10 mouse cellular contexts compared by ENCODE assay signal in the genomic region with DNA sequence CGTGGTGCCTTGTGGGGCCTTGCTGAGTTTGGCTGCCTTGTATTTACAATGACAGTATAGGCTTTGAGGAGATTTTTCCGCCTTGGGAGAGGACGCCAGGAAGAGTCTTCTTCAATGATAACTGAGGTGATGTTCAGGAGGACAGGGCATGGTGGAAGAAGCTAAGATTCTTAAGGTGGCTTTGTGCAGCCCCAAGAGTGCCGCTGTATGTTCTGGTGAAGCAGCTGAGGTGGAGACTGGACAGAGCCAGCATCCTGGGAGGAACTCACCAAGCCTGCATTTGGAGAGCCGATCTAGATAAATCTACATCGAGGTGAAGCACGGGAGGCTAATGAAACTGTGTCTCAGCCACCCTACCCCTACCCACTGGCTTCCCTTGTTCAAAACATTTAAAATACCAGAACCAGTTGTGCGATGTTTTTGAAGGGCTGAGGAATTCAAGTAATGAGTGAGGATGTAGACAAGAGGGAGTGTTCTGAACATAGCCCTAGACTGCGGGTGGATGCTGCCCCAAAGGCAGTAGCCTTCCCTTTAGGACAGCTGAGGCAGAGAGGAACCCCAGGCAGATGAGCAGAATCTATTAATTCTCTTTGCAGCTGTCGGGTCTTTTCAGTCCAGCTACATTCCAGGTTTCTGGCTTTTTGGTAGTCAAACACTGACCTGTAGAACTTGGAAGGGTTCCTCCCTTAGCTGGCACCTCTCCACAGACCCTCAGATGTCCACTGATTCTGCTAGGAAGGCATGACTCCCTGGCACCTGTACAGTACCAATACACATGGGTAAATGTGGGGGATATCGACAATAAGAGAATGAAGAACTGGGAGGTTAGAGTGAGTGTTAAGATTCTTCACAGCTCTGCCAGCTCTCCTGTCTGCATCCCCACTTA. TPM values are rescaled to one million over a fixed set of nuclear protein-coding genes. Genes with fewer than 3 reads are reported as not detected.
DNase-seq lines count a peak whose midpoint lies in the region; ATAC-seq lines count a peak whose summit lies in the region.
"Had no signal": no experiment of that assay in that cellular context is flagged by ENCODE, and none has a peak within 500 bp of the region (broad histone marks: within the 10 kb centered on the region; RNA-seq: fewer than 3 reads in every experiment).

No protein-coding gene starts in this region.

- H3K27ac ChIP-seq in heart, embryonic 10.5 days: peak overlapping the region; percentile 97
- peak overlapping the region; percentile 95 for H3K27ac ChIP-seq in embryonic facial prominence, embryonic 15.5 days (replicated peaks)
- H3K27ac ChIP-seq in intestine, embryonic 16.5 days (ENCODE audit: low read length): peak overlapping the region; percentile 99
- peak overlapping the region; percentile 63 for H3K27ac ChIP-seq in neural tube, embryonic 13.5 days (replicated peaks)

- H3K9me3 ChIP-seq in heart, embryonic 10.5 days: no peaks in the 10 kb centered on the region
- H3K9me3 ChIP-seq in embryonic facial prominence, embryonic 15.5 days (replicated peaks): no peaks in the 10 kb centered on the region
- no peaks in the 10 kb centered on the region for H3K9me3 ChIP-seq in intestine, embryonic 16.5 days (ENCODE audit: control insufficient read depth, low read length)
- no peaks in the 10 kb centered on the region for H3K9me3 ChIP-seq in neural tube, embryonic 13.5 days

- peak overlapping the region; percentile 85 for H3K4me3 ChIP-seq in heart, embryonic 10.5 days
- peak overlapping the region; percentile 87 for H3K4me3 ChIP-seq in embryonic facial prominence, embryonic 15.5 days (replicated peaks)
- peak overlapping the region; percentile 89 for H3K4me3 ChIP-seq in intestine, embryonic 16.5 days (ENCODE audit: low read length)
- H3K4me3 ChIP-seq in neural tube, embryonic 13.5 days: peak overlapping the region; percentile 91

- no peak for DNase-seq in heart, embryonic 10.5 days (ENCODE audit: low spot score)
- no peak for DNase-seq in heart, postnatal 25 days (ENCODE audit: low spot score)
- peak; percentile 28 for DNase-seq in ES-CJ7 (ENCODE audit: low read depth, low spot score)
- DNase-seq in urinary bladder, postnatal 4 days (ENCODE audit: low spot score in 2 of 2): no peak
- no peak for DNase-seq in right cerebral cortex, postnatal 36 days (ENCODE audit: low spot score in 2 of 2)

- intact Hi-C loops in heart, postnatal 25 days (cut with DNase I): loop anchor here (5.0 kb wide), 1 partner anchor 120 kb away; no protein-coding TSS in a partner anchor

- H3K4me1 ChIP-seq in heart, embryonic 10.5 days: peaks cover 25% of the 10 kb centered on the region
- peaks cover 34% of the 10 kb centered on the region for H3K4me1 ChIP-seq in embryonic facial prominence, embryonic 15.5 days
- peaks cover 20% of the 10 kb centered on the region for H3K4me1 ChIP-seq in intestine, embryonic 16.5 days (ENCODE audit: control insufficient read depth, insufficient read depth, low read length)
- peaks cover 34% of the 10 kb centered on the region for H3K4me1 ChIP-seq in neural tube, embryonic 13.5 days (replicated peaks)

- H3K4me2 ChIP-seq in embryonic facial prominence, embryonic 15.5 days (replicated peaks): peak overlapping the region; percentile 63
- peak overlapping the region; percentile 70 for H3K4me2 ChIP-seq in intestine, embryonic 16.5 days (ENCODE audit: low read depth, low read length)
- H3K4me2 ChIP-seq in neural tube, embryonic 13.5 days: peak overlapping the region; percentile 76

- H3K36me3 ChIP-seq in heart, embryonic 10.5 days: peaks cover 5% of the 10 kb centered on the region
- H3K36me3 ChIP-seq in embryonic facial prominence, embryonic 15.5 days: no peaks in the 10 kb centered on the region
- peaks cover 2% of the 10 kb centered on the region; the same call in 1 of the 2 replicates for H3K36me3 ChIP-seq in intestine, embryonic 16.5 days (ENCODE audit: control insufficient read depth, insufficient read depth, low read length)
- H3K36me3 ChIP-seq in neural tube, embryonic 13.5 days: no peaks in the 10 kb centered on the region

- WGBS in heart, embryonic 10.5 days: 39% methylated on average over 11 of the region's 11 CpGs
- 28% methylated on average over 11 of the region's 11 CpGs for WGBS in embryonic facial prominence, embryonic 15.5 days
- 37% methylated on average over 11 of the region's 11 CpGs for WGBS in intestine, embryonic 16.5 days
- 51% methylated on average over 11 of the region's 11 CpGs for WGBS in neural tube, embryonic 13.5 days

- H3K9ac ChIP-seq in embryonic facial prominence, embryonic 15.5 days: 0 out of 2 replicates have a peak overlapping the region, but pooled peaks have one; percentile 39
- H3K9ac ChIP-seq in intestine, embryonic 16.5 days (ENCODE audit: low read depth, low read length): peak overlapping the region; percentile 65
- H3K9ac ChIP-seq in neural tube, embryonic 13.5 days: peak overlapping the region; percentile 62; the same call in 1 of the 2 replicates

- ATAC-seq in embryonic facial prominence, embryonic 15.5 days (ENCODE audit: insufficient number of reproducible peaks, low FRiP score, low TSS enrichment, low read depth): no peak
- ATAC-seq in intestine, embryonic 16.5 days: no peak
- ATAC-seq in neural tube, embryonic 13.5 days (ENCODE audit: low read depth): no peak

- no peaks in the 10 kb centered on the region for H3K27me3 ChIP-seq in heart, embryonic 10.5 days (ENCODE audit: insufficient read depth, poor library complexity, severe bottlenecking)
- H3K27me3 ChIP-seq in embryonic facial prominence, embryonic 15.5 days: no peaks in the 10 kb centered on the region
- H3K27me3 ChIP-seq in intestine, embryonic 16.5 days (replicated peaks; ENCODE audit: control insufficient read depth, insufficient read depth, low read length): no peaks in the 10 kb centered on the region
- H3K27me3 ChIP-seq in neural tube, embryonic 13.5 days: no peaks in the 10 kb centered on the region
- H3K27me3 ChIP-seq: Patski had no signal

RNA-seq across cellular contexts. Expression of gene Txn1, which starts 1.2 kb away (rescaled TPM):
- 320 and 354 TPM in 2 replicates for polyA plus RNA-seq in heart, embryonic 10.5 days (2016; fragmentation: Nextera tagmentation; extraction: Ambion mirVana)
- 100 to 1,000 TPM; 120 to 126 TPM for total RNA-seq in heart, postnatal 25 days (2021)
- polyA plus RNA-seq in embryonic facial prominence, embryonic 15.5 days (2015; fragmentation: Nextera tagmentation; extraction: Ambion mirVana): 385 and 393 TPM in 2 replicates
- 666 and 671 TPM in 2 replicates for polyA plus RNA-seq in intestine, embryonic 16.5 days (2015; fragmentation: Nextera tagmentation; extraction: Ambion mirVana)
- polyA plus RNA-seq in neural tube, embryonic 13.5 days (2015; fragmentation: Nextera tagmentation; extraction: Ambion mirVana): 295 and 303 TPM in 2 replicates

RNA-seq across cellular contexts. Expression of gene D630039A03Rik, which starts 41.3 kb away (rescaled TPM):
- 0.05 and 0.28 TPM in 2 replicates for polyA plus RNA-seq in heart, embryonic 10.5 days (2016; fragmentation: Nextera tagmentation; extraction: Ambion mirVana)
- total RNA-seq in heart, postnatal 25 days (2021): under 1 TPM; 0.26 to 0.28 TPM
- polyA plus RNA-seq in embryonic facial prominence, embryonic 15.5 days (2015; fragmentation: Nextera tagmentation; extraction: Ambion mirVana): 0.31 and 0.41 TPM in 2 replicates
- polyA plus RNA-seq in intestine, embryonic 16.5 days (2015; fragmentation: Nextera tagmentation; extraction: Ambion mirVana): 13.3 and 14.1 TPM in 2 replicates
- 0.23 and 0.35 TPM in 2 replicates for polyA plus RNA-seq in neural tube, embryonic 13.5 days (2015; fragmentation: Nextera tagmentation; extraction: Ambion mirVana)

RNA-seq across cellular contexts. Expression of gene Txndc8, which starts 51.5 kb away (rescaled TPM):
- polyA plus RNA-seq in heart, embryonic 10.5 days (2016; fragmentation: Nextera tagmentation; extraction: Ambion mirVana): not detected in 2 replicates
- total RNA-seq in heart, postnatal 25 days (2021): not detected
- polyA plus RNA-seq in embryonic facial prominence, embryonic 15.5 days (2015; fragmentation: Nextera tagmentation; extraction: Ambion mirVana): not detected in 2 replicates
- polyA plus RNA-seq in intestine, embryonic 16.5 days (2015; fragmentation: Nextera tagmentation; extraction: Ambion mirVana): not detected in 2 replicates
- not detected in 2 replicates for polyA plus RNA-seq in neural tube, embryonic 13.5 days (2015; fragmentation: Nextera tagmentation; extraction: Ambion mirVana)
- polyA plus RNA-seq: large intestine, adult 2 months; Patski had no signal

Comparison
In these comparisons a context has a peak if more than half of its experiments do, and no peak if none do; other contexts are left out.
1. RNA of gene D630039A03Rik, which starts 41.3 kb away (polyA plus RNA-seq): 13.3 to 14.1 TPM in intestine, embryonic 16.5 days; 0.23 to 0.35 TPM in neural tube, embryonic 13.5 days, 0.31 to 0.41 TPM in embryonic facial prominence, embryonic 15.5 days and 0.05 to 0.28 TPM in heart, embryonic 10.5 days; every median in the first group is over 10 times any median in the second.
2. Peak in every context shown above with its lines, with median percentiles within 50 percentile points of each other: H3K27ac ChIP-seq, H3K4me3 ChIP-seq, H3K4me2 ChIP-seq and H3K9ac ChIP-seq.